Mouse (Mus musculus): ENCODE data around the gene Sh3pxd2a. TPM values are rescaled to one million over a fixed set of nuclear protein-coding genes. Genes with fewer than 3 reads are reported as not detected.

The Sh3pxd2a gene
- polyA plus RNA-seq, 1 experiment from 2014 or later: 5.0 TPM

DNA sequence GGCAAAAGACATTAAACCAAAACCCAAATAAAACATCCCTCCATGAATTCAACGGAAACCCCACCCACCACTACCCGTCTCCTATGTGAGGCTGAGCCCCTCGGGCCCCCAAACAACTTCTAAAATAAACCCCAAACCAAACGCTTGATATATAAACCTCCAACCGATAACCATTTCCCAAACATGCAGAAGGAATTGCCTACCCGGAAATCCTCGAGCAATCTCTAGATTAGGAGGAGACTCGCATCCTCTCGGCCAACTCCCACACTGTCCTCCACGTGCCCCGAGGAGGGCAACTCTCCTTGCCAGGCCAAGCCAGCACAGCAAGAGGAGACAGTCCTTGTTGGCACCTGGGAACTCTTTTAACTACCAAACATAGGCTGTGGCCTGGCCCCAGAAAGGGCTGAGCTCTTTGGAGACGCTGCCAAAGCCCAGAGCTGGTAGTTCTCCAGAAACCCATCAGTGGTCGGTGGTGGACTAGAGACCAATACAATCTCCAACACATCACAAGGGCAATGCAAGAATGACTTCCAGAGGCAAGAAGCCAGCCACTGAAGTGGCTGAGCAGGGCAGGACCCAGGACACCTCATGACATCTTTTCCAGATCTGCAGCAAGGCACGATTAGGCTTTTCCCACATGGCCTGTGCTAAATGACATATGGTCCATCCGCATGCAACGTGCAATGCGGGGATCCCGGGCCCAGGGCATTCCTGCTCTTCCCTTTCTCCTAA lies 198.0 kb downstream of the Sh3pxd2a start:
- Histone ChIP-seq H3K4me3 (ENCODE audit: low read length) (no peak overlapping the region), H3K4me1 (ENCODE audit: insufficient read depth, low read length) (no peaks in the 10 kb centered on the region), H3K9me3 (ENCODE audit: low read length) (no peaks in the 10 kb centered on the region), H3K36me3 (ENCODE audit: insufficient read depth, low read length) (peaks cover 38% of the 10 kb centered on the region), H3K9ac (replicated peaks; ENCODE audit: low read length) (no peak overlapping the region), H3K27ac (ENCODE audit: low read length) (no peak overlapping the region), H3K27me3 (ENCODE audit: insufficient read depth, low read length) (no peaks in the 10 kb centered on the region), H3K4me2 (replicated peaks; ENCODE audit: low read depth, low read length) (no peak overlapping the region)
- ATAC-seq (ENCODE audit: low FRiP score, low TSS enrichment): no peak
- 88% methylated on average over 18 of the region's 18 CpGs for WGBS

DNA sequence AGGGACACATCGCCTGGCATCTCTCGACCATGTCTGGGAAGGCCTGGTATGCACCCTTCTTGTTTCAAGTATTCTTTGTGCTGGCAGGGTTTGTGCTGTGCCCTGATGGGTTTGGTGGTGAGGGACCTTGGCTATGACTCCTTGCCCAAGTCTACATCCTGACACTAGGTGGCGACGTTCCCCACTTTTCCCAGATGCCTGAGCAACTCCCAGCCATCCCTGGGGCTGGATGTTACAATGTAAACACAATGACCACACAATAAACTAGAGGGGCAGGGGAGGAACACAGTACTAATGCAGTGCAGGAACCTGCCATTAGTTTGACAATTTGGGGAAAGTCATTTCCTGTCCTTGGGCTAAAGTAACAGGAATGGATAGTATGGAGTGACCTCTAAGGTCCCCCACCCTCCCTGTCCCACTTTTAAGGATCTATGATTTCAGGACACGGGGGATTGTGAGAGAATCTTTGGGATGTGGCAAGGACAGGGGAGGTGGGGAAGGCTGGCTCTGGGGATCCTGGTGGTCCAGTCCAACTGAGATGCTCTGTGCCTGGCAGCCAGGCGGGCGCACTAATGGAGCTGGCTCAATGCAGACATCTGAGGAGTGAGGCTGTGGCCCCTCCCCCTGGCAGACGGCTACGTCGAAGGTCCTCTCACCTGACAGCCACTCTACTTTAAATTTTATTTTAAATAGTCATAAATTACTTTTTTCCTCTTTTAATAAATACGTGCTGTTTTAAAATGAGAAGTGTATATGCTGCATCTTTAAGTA lies 199.7 kb downstream of the Sh3pxd2a start:
- Histone ChIP-seq H3K4me1 (ENCODE audit: insufficient read depth, low read length) (peaks cover 4% of the 10 kb centered on the region; the same call in 1 of the 2 replicates), H3K9ac (replicated peaks; ENCODE audit: low read length) (no peak overlapping the region), H3K9me3 (ENCODE audit: low read length) (no peaks in the 10 kb centered on the region), H3K4me3 (ENCODE audit: low read length) (no peak overlapping the region), H3K27ac (ENCODE audit: low read length) (no peak overlapping the region), H3K36me3 (ENCODE audit: insufficient read depth, low read length) (peaks cover 32% of the 10 kb centered on the region), H3K4me2 (replicated peaks; ENCODE audit: low read depth, low read length) (no peak overlapping the region), H3K27me3 (ENCODE audit: insufficient read depth, low read length) (no peaks in the 10 kb centered on the region)
- ATAC-seq (ENCODE audit: low FRiP score, low TSS enrichment): peak; percentile 31; the same call in 1 of the 2 replicates
- WGBS: 40% methylated on average over 11 of the region's 11 CpGs

- Histone ChIP-seq H3K27ac (ENCODE audit: low read length) (no peak overlapping the region), H3K9me3 (ENCODE audit: low read length) (no peaks in the 10 kb centered on the region), H3K9ac (replicated peaks; ENCODE audit: low read length) (no peak overlapping the region), H3K4me2 (replicated peaks; ENCODE audit: low read depth, low read length) (no peak overlapping the region), H3K4me1 (ENCODE audit: insufficient read depth, low read length) (peaks cover 4% of the 10 kb centered on the region; the same call in 1 of the 2 replicates), H3K4me3 (ENCODE audit: low read length) (no peak overlapping the region), H3K36me3 (ENCODE audit: insufficient read depth, low read length) (peaks cover 25% of the 10 kb centered on the region), H3K27me3 (ENCODE audit: insufficient read depth, low read length) (no peaks in the 10 kb centered on the region)
- ATAC-seq (ENCODE audit: low FRiP score, low TSS enrichment): no peak
- WGBS: 90% methylated on average over 8 of the region's 8 CpGs
Measured at GRCm38 (mm10) chr19:47263621-47264020, 200.6 kb downstream of the Sh3pxd2a start.

DNA sequence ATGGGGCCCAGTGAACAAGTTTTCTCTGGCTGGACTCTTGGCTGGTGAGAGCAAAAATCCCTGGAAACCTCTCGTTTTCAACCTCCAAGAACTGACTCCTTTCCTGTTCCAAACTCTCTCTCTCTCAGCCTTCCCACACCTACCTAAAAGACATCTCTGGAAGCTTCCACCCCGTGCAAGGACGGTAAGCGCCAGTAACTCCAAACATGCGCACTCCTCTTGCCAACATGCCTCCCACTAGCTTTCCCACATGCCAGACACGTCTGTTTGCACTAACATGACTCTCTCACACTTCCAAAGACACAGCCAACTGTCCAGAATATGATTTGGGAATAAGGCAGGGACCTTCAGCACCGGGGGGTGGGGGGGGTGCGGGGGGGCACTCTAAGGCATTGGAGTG lies 203.0 kb downstream of the Sh3pxd2a start:
- Histone ChIP-seq H3K27me3 (ENCODE audit: insufficient read depth, low read length) (no peaks in the 10 kb centered on the region), H3K4me2 (replicated peaks; ENCODE audit: low read depth, low read length) (no peak overlapping the region), H3K9ac (replicated peaks; ENCODE audit: low read length) (no peak overlapping the region), H3K9me3 (ENCODE audit: low read length) (no peaks in the 10 kb centered on the region), H3K4me3 (ENCODE audit: low read length) (no peak overlapping the region), H3K27ac (ENCODE audit: low read length) (no peak overlapping the region), H3K4me1 (ENCODE audit: insufficient read depth, low read length) (peaks cover 4% of the 10 kb centered on the region; the same call in 1 of the 2 replicates), H3K36me3 (ENCODE audit: insufficient read depth, low read length) (peaks cover 1% of the 10 kb centered on the region; the same call in 1 of the 2 replicates)
- no peak for ATAC-seq (ENCODE audit: low FRiP score, low TSS enrichment)
- WGBS: 84% methylated on average over 8 of the region's 8 CpGs

GRCm38 (mm10) chr19:47259581-47259980 lies 204.6 kb downstream of the Sh3pxd2a start:
- Histone ChIP-seq H3K4me3 (ENCODE audit: low read length) (no peak overlapping the region), H3K27ac (ENCODE audit: low read length) (no peak overlapping the region), H3K4me1 (ENCODE audit: insufficient read depth, low read length) (peaks cover 4% of the 10 kb centered on the region; the same call in 1 of the 2 replicates), H3K36me3 (ENCODE audit: insufficient read depth, low read length) (no peaks in the 10 kb centered on the region), H3K9me3 (ENCODE audit: low read length) (no peaks in the 10 kb centered on the region), H3K4me2 (replicated peaks; ENCODE audit: low read depth, low read length) (no peak overlapping the region), H3K9ac (replicated peaks; ENCODE audit: low read length) (no peak overlapping the region), H3K27me3 (ENCODE audit: insufficient read depth, low read length) (no peaks in the 10 kb centered on the region)
- 17% methylated on average over 5 of the region's 5 CpGs for WGBS
- ATAC-seq (ENCODE audit: low FRiP score, low TSS enrichment): peak; percentile 36; the same call in 1 of the 2 replicates

DNA sequence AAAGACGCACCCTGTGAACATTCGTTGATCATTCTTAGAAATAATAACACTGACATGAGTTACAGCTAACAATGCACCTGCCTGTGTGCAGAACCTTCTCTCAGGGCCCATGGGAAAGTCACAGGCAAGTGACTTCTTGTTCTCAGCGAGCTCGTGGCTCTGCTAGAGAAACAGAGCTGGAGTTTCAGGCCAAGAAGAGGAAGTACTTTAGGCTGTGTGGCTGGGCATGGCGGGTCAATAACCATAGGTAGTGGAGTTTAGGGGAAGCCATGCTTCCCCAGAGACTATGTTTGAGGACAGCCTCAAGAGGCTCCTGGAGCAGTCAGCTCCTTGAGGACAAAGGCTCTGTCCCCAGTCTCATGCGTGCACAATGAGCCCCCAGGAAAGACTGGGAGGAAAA lies 208.3 kb downstream of the Sh3pxd2a start:
- Histone ChIP-seq H3K4me2 (replicated peaks; ENCODE audit: low read depth, low read length) (no peak overlapping the region), H3K9ac (replicated peaks; ENCODE audit: low read length) (no peak overlapping the region), H3K27ac (ENCODE audit: low read length) (no peak overlapping the region), H3K4me1 (ENCODE audit: insufficient read depth, low read length) (peaks cover 9% of the 10 kb centered on the region), H3K36me3 (ENCODE audit: insufficient read depth, low read length) (no peaks in the 10 kb centered on the region), H3K27me3 (ENCODE audit: insufficient read depth, low read length) (peaks cover 25% of the 10 kb centered on the region), H3K4me3 (ENCODE audit: low read length) (no peak overlapping the region), H3K9me3 (ENCODE audit: low read length) (no peaks in the 10 kb centered on the region)
- ATAC-seq (ENCODE audit: low FRiP score, low TSS enrichment): no peak
- 37% methylated on average over 6 of the region's 6 CpGs for WGBS

GRCm38 (mm10) chr19:47255036-47255435 lies 209.2 kb downstream of the Sh3pxd2a start:
- no peak overlapping the region for H3K9ac ChIP-seq (replicated peaks; ENCODE audit: low read length)
- H3K4me1 ChIP-seq (ENCODE audit: insufficient read depth, low read length): peaks cover 9% of the 10 kb centered on the region
- WGBS: 72% methylated on average over 2 of the region's 2 CpGs
- H3K4me2 ChIP-seq (replicated peaks; ENCODE audit: low read depth, low read length): no peak overlapping the region
- H3K36me3 ChIP-seq (ENCODE audit: insufficient read depth, low read length): no peaks in the 10 kb centered on the region
- H3K9me3 ChIP-seq (ENCODE audit: low read length): no peaks in the 10 kb centered on the region
- no peak for ATAC-seq (ENCODE audit: low FRiP score, low TSS enrichment)
- H3K27me3 ChIP-seq (ENCODE audit: insufficient read depth, low read length): peaks cover 25% of the 10 kb centered on the region
- H3K27ac ChIP-seq (ENCODE audit: low read length): no peak overlapping the region
- H3K4me3 ChIP-seq (ENCODE audit: low read length): no peak overlapping the region

GRCm38 (mm10) chr19:47253053-47253628 lies 211.1 kb downstream of the Sh3pxd2a start:
- H3K4me2 ChIP-seq (replicated peaks; ENCODE audit: low read depth, low read length): peak overlapping the region; percentile 63
- no peak for ATAC-seq (ENCODE audit: low FRiP score, low TSS enrichment)
- H3K27ac ChIP-seq (ENCODE audit: low read length): no peak overlapping the region
- H3K27me3 ChIP-seq (ENCODE audit: insufficient read depth, low read length): peaks cover 25% of the 10 kb centered on the region
- peaks cover 17% of the 10 kb centered on the region for H3K4me1 ChIP-seq (ENCODE audit: insufficient read depth, low read length)
- 1% methylated on average over 90 of the region's 90 CpGs for WGBS
- H3K9ac ChIP-seq (replicated peaks; ENCODE audit: low read length): no peak overlapping the region; the same call in 1 of the 2 replicates
- H3K36me3 ChIP-seq (ENCODE audit: insufficient read depth, low read length): no peaks in the 10 kb centered on the region
- no peaks in the 10 kb centered on the region for H3K9me3 ChIP-seq (ENCODE audit: low read length)
- peak overlapping the region; percentile 45 for H3K4me3 ChIP-seq (ENCODE audit: low read length)

- no peak overlapping the region for H3K27ac ChIP-seq (ENCODE audit: low read length)
- H3K4me2 ChIP-seq (replicated peaks; ENCODE audit: low read depth, low read length): no peak overlapping the region
- 69% methylated on average over 6 of the region's 6 CpGs for WGBS
- peaks cover 25% of the 10 kb centered on the region for H3K27me3 ChIP-seq (ENCODE audit: insufficient read depth, low read length)
- no peaks in the 10 kb centered on the region for H3K36me3 ChIP-seq (ENCODE audit: insufficient read depth, low read length)
- no peak for ATAC-seq (ENCODE audit: low FRiP score, low TSS enrichment)
- no peak overlapping the region for H3K9ac ChIP-seq (replicated peaks; ENCODE audit: low read length)
- H3K4me3 ChIP-seq (ENCODE audit: low read length): no peak overlapping the region
- H3K4me1 ChIP-seq (ENCODE audit: insufficient read depth, low read length): peaks cover 28% of the 10 kb centered on the region
- H3K9me3 ChIP-seq (ENCODE audit: low read length): no peaks in the 10 kb centered on the region
Measured at GRCm38 (mm10) chr19:47250931-47251330, 213.3 kb downstream of the Sh3pxd2a start.

Data from kidney, embryonic 16.5 days (tissue).